ENCODE assay signal across 15 mouse cellular contexts in genomic region chr8:122104658-122105057, GRCm38 (mm10).
"Had no signal": no experiment of that assay in that cellular context is flagged by ENCODE, and none has a peak within 500 bp of the region (broad histone marks: within the 10 kb centered on the region; RNA-seq: fewer than 3 reads in every experiment).

No protein-coding gene starts in this region.

- DNase-seq: lung, adult 18-20 months; lung, embryonic 14.5 days; lung, postnatal 14 days; lung, postnatal 36 days; right cerebral cortex, postnatal 14 days; thymus, adult 2 months; thymus, postnatal 25 days; thymus, postnatal 4 days had no signal

- H3K4me3 ChIP-seq: megakaryocyte, embryonic 14.5 days; midbrain, embryonic 13.5 days; midbrain, embryonic 15.5 days; neural tube, embryonic 12.5 days; stomach, embryonic 15.5 days had no signal

- H3K9ac ChIP-seq: lung, embryonic 14.5 days; midbrain, embryonic 13.5 days; midbrain, embryonic 15.5 days; neural tube, embryonic 12.5 days; stomach, embryonic 15.5 days had no signal

- H3K9me3 ChIP-seq: midbrain, embryonic 13.5 days; midbrain, embryonic 15.5 days; neural tube, embryonic 12.5 days; stomach, embryonic 15.5 days had no signal

- H3K27me3 ChIP-seq: midbrain, embryonic 13.5 days; midbrain, embryonic 15.5 days; neural tube, embryonic 12.5 days; stomach, embryonic 15.5 days had no signal

- H3K36me3 ChIP-seq: midbrain, embryonic 13.5 days; midbrain, embryonic 15.5 days; neural tube, embryonic 12.5 days; stomach, embryonic 15.5 days had no signal

- H3K27ac ChIP-seq: macrophage; midbrain, embryonic 13.5 days; midbrain, embryonic 15.5 days; neural tube, embryonic 12.5 days; stomach, embryonic 15.5 days; stomach, postnatal 0 days had no signal
